Mouse (Mus musculus): ENCODE data around the gene Pawr. TPM values are rescaled to one million over a fixed set of nuclear protein-coding genes. Genes with fewer than 3 reads are reported as not detected.
A peak's percentile ranks its signal among the peaks of the same experiment; 100 is the strongest.
"Not testable (repeated sequence)": the region's sequence is repeated elsewhere in the genome, so short reads cannot be mapped to it uniquely, and the experiment has no call there.

The Pawr gene
- polyA plus RNA-seq, 1 experiment from 2014 or later: 7.1 TPM

DNA sequence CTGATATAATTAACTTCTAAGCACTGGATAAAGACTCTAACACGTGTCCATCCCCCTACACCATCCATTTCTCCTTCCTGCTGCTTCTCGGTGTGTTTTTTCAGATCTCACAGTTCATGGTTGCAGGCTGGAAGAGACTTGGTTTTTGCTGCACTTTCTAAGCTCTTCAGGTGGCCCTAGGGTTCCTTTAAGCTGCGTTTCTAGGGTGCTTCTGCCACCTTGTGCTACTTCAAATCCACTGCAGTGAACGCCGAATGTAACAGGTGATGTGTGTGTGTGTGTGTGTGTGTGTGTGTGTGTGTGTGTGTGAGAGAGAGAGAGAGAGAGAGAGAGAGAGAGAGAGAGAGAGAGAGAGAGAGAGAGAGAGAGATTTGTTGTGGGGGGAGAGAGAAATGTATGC, 103.7 kb downstream of the Pawr start:
- H3K9ac ChIP-seq (ENCODE audit: low read depth, low read length): no peak overlapping the region
- ATAC-seq (ENCODE audit: low read depth) (peak; percentile 78), DNase-seq (ENCODE audit: low spot score) (peak; percentile 78)
- no peak overlapping the region for H3K27ac ChIP-seq (replicated peaks; ENCODE audit: low read depth, low read length)
- no peaks in the 10 kb centered on the region for H3K27me3 ChIP-seq (replicated peaks; ENCODE audit: control insufficient read depth, insufficient read depth, low read length)
- no peaks in the 10 kb centered on the region for H3K9me3 ChIP-seq (ENCODE audit: control insufficient read depth, low read length)
- no peak overlapping the region for H3K4me2 ChIP-seq (ENCODE audit: low read depth, low read length)
- H3K4me1 ChIP-seq (ENCODE audit: control insufficient read depth, insufficient read depth, low read length): peaks cover 9% of the 10 kb centered on the region
- H3K36me3 ChIP-seq (ENCODE audit: control insufficient read depth, insufficient read depth, low read length): no peaks in the 10 kb centered on the region
- 29% methylated on average over 5 of the region's 5 CpGs for WGBS
- no peak overlapping the region for H3K4me3 ChIP-seq (ENCODE audit: low read depth, low read length)

DNA sequence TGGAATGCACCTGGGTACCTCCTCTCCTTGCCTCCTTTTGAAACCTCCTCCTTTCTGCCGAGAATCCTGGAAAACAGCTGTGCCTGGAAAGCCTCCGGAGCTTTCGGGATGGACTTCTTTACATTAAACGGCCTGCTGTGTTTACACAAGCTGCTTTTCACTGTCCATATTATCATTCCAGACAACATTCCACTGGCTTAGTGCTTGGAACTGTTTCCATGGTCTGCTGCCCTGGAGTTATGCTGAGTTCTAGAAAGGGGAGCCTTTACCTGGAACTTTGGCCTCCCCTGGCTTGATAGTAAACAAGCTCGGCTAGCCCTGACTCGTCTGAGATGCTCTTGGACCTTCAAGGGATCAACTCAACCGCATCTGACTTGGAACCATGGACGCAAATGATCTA, 104.4 kb downstream of the Pawr start:
- WGBS: 33% methylated on average over 8 of the region's 8 CpGs
- H3K36me3 ChIP-seq (ENCODE audit: control insufficient read depth, insufficient read depth, low read length): no peaks in the 10 kb centered on the region
- H3K4me3 ChIP-seq (ENCODE audit: low read depth, low read length): no peak overlapping the region
- DNase-seq (ENCODE audit: low spot score) (peak; percentile 61), ATAC-seq (ENCODE audit: low read depth) (peak; percentile 13; the same call in 1 of the 2 replicates)
- H3K27ac ChIP-seq (replicated peaks; ENCODE audit: low read depth, low read length): no peak overlapping the region
- peaks cover 9% of the 10 kb centered on the region for H3K4me1 ChIP-seq (ENCODE audit: control insufficient read depth, insufficient read depth, low read length)
- H3K9me3 ChIP-seq (ENCODE audit: control insufficient read depth, low read length): no peaks in the 10 kb centered on the region
- H3K4me2 ChIP-seq (ENCODE audit: low read depth, low read length): no peak overlapping the region
- no peaks in the 10 kb centered on the region for H3K27me3 ChIP-seq (replicated peaks; ENCODE audit: control insufficient read depth, insufficient read depth, low read length)
- no peak overlapping the region for H3K9ac ChIP-seq (ENCODE audit: low read depth, low read length)

DNA sequence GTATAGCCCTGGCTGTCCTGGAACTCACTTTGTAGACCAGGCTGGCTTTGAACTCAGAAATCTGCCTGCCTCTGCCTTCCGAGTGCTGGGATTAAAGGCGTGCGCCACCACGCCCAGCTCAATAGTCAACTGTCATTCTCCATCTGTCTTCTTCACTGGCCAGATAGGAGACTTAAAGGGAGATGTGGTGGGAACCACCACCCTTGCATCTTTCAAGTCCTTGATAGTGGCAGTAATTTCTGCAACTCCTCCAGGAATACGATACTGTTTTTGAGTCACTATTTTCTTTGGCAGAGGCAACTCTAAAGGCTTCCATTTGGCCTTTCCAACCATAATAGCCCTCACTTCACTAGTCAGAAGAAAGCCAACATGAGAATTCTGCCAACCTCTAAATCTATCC, 108.3 kb downstream of the Pawr start:
- H3K4me1 ChIP-seq (ENCODE audit: control insufficient read depth, insufficient read depth, low read length); ATAC-seq (ENCODE audit: low read depth); H3K9ac ChIP-seq (ENCODE audit: low read depth, low read length); H3K36me3 ChIP-seq (ENCODE audit: control insufficient read depth, insufficient read depth, low read length); H3K27ac ChIP-seq (replicated peaks; ENCODE audit: low read depth, low read length); DNase-seq (ENCODE audit: low spot score); H3K9me3 ChIP-seq (ENCODE audit: control insufficient read depth, low read length); H3K27me3 ChIP-seq (replicated peaks; ENCODE audit: control insufficient read depth, insufficient read depth, low read length); H3K4me3 ChIP-seq (ENCODE audit: low read depth, low read length); H3K4me2 ChIP-seq (ENCODE audit: low read depth, low read length): not testable (repeated sequence)
- 91% methylated on average over 5 of the region's 5 CpGs for WGBS

DNA sequence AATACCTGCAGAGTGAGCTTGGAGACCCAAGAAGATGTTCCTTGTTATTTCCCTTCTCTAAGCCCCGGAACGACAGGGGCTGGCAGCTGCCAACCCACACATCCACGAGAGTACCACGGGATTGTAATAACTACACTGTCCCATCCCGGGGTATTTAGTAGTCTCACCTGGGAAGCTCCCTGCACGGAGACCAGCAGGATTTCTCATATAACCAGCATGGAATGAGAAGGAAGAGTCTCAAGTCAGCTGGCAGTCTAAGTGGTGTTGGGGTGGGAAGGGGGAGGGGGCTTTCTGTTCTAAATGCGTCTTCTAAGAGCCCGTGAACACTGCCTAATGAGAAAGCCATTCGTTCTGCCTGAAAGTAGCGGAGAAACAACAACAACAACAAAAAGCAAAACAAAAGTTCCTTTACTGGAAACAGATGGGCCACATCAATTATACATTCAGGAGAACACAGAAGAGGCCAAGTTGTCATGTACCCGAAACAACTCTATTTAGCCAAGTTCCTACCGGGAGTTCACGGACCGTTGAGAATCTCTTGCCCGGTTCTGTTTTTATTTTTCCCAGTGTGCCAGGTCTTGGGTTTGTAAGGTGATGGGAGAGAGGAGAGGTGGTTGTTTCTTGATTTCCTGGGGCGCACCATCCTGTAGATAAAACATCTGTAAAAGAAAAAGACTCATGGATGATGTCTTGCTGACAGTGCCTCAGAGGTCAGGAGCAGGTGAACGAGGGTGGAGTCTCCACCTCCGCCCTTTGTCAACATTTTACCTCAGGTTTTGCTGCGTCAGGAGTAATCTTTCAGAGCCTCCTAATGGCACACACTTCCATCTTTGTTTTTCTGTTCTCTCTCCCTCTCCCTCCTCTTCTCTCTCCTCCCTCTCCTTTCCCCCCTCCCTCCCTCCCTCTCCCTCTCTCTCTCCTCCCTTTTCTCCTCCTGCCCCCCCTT, 112.3 kb downstream of the Pawr start:
- no peak overlapping the region for H3K9ac ChIP-seq (ENCODE audit: low read depth, low read length)
- no peak overlapping the region for H3K27ac ChIP-seq (replicated peaks; ENCODE audit: low read depth, low read length)
- no peaks in the 10 kb centered on the region for H3K27me3 ChIP-seq (replicated peaks; ENCODE audit: control insufficient read depth, insufficient read depth, low read length)
- ATAC-seq (ENCODE audit: low read depth) (no peak), DNase-seq (ENCODE audit: low spot score) (peak; percentile 17)
- H3K36me3 ChIP-seq (ENCODE audit: control insufficient read depth, insufficient read depth, low read length): no peaks in the 10 kb centered on the region
- 0 out of 2 replicates have a peak overlapping the region, but pooled peaks have one; percentile 20 for H3K4me2 ChIP-seq (ENCODE audit: low read depth, low read length)
- H3K9me3 ChIP-seq (ENCODE audit: control insufficient read depth, low read length): no peaks in the 10 kb centered on the region
- no peak overlapping the region for H3K4me3 ChIP-seq (ENCODE audit: low read depth, low read length)
- WGBS: 50% methylated on average over 19 of the region's 19 CpGs
- H3K4me1 ChIP-seq (ENCODE audit: control insufficient read depth, insufficient read depth, low read length): peaks cover 10% of the 10 kb centered on the region

DNA sequence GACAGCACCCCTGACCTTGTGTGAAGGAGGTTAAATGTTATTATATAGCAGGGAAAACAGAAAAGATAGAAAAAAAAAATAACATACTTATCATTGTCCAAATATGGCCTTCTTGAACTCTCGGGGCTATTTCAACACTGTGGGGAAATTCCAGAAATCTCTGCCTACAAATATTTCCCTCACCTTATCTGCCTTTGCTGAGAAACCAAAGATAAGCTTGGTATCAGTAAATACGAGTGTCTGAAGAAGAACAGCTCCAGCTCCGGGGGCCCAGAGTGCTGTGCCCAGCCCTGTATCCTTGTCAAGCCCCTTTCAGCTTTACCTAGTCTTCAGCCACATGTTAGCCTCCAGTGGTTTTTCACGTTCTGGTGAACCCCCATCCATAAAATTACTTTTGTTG, 113.2 kb downstream of the Pawr start:
- peaks cover 10% of the 10 kb centered on the region for H3K4me1 ChIP-seq (ENCODE audit: control insufficient read depth, insufficient read depth, low read length)
- WGBS: 64% methylated on average over 4 of the region's 4 CpGs
- no peaks in the 10 kb centered on the region for H3K9me3 ChIP-seq (ENCODE audit: control insufficient read depth, low read length)
- H3K9ac ChIP-seq (ENCODE audit: low read depth, low read length): no peak overlapping the region
- no peak overlapping the region for H3K4me2 ChIP-seq (ENCODE audit: low read depth, low read length)
- DNase-seq (ENCODE audit: low spot score) (no peak), ATAC-seq (ENCODE audit: low read depth) (no peak)
- H3K4me3 ChIP-seq (ENCODE audit: low read depth, low read length): no peak overlapping the region
- no peaks in the 10 kb centered on the region for H3K27me3 ChIP-seq (replicated peaks; ENCODE audit: control insufficient read depth, insufficient read depth, low read length)
- no peaks in the 10 kb centered on the region for H3K36me3 ChIP-seq (ENCODE audit: control insufficient read depth, insufficient read depth, low read length)
- H3K27ac ChIP-seq (replicated peaks; ENCODE audit: low read depth, low read length): peak overlapping the region; percentile 44; the same call in 1 of the 2 replicates

DNA sequence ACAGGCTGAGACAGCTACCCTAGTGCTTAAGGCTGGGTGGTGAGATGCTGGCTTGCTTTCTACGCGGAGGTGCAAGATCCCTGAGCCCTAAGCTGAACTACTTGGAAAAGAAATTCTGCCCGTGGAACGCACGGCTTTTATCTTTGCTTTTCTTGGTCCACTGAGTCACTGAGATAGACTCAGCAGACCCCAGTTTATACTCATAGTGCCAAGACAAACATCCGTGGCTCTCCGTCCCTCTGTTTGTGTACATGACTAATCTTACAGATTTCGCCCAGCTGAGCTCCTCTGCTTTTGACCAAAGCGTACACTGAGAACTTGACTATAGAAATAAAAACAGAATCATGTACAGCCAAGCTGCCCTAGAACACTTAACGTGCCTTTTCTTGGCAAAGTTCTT, 113.7 kb downstream of the Pawr start:
- Histone ChIP-seq H3K4me3 (ENCODE audit: low read depth, low read length) (peak overlapping the region; percentile 40), H3K9ac (ENCODE audit: low read depth, low read length) (no peak overlapping the region), H3K9me3 (ENCODE audit: control insufficient read depth, low read length) (no peaks in the 10 kb centered on the region), H3K36me3 (ENCODE audit: control insufficient read depth, insufficient read depth, low read length) (no peaks in the 10 kb centered on the region), H3K27me3 (replicated peaks; ENCODE audit: control insufficient read depth, insufficient read depth, low read length) (no peaks in the 10 kb centered on the region), H3K27ac (replicated peaks; ENCODE audit: low read depth, low read length) (peak overlapping the region; percentile 44; the same call in 1 of the 2 replicates), H3K4me1 (ENCODE audit: control insufficient read depth, insufficient read depth, low read length) (peaks cover 10% of the 10 kb centered on the region), H3K4me2 (ENCODE audit: low read depth, low read length) (peak overlapping the region; percentile 59)
- 52% methylated on average over 10 of the region's 10 CpGs for WGBS
- no peak for DNase-seq (ENCODE audit: low spot score)
- no peak; the same call in 1 of the 2 replicates for ATAC-seq (ENCODE audit: low read depth)

DNA sequence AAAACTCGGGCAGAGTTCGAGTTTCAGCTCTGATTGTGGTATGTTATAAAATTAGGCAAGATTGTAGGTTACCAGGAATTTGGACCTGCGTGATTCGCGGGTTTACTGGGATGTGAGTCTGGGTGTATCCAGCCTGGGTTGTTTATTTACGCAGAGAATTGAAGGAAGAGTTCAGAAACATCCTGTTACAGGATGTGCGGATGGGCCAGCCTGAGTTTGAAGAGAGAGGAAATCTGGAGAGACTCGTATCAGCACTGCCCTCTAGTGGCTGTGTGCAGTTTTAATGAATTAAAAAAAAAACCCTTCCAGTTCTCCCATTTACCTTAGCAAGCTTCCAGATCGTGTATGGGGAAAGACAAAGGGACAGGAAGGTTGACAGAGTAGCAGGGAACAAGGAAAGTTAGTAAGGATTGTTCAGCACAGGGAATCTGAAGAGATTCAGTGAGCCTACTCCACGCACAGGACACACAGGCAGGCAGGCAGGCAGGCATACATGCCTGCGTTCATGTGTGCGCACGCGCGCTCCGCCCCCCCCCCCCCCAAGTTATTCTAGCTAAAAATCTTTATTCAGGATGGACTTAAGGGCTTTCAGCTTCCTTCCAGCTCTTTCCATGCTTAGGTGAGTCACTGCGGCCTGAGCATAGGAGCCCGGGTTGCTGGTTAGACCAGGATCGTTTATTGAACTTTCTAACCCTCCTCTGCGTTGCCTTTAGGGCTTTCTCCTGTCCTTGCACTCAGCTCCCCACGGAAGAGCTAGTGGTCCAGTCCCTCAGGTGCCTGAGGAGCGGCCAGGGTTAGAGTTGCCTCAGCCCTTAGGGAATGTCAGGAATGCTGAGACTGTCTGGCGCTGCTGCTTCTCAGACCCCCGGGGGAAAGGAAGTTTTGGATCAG, 114.4 kb downstream of the Pawr start:
- Histone ChIP-seq H3K27me3 (replicated peaks; ENCODE audit: control insufficient read depth, insufficient read depth, low read length) (no peaks in the 10 kb centered on the region), H3K27ac (replicated peaks; ENCODE audit: low read depth, low read length) (peak overlapping the region; percentile 44), H3K4me2 (ENCODE audit: low read depth, low read length) (peak overlapping the region; percentile 59), H3K9me3 (ENCODE audit: control insufficient read depth, low read length) (no peaks in the 10 kb centered on the region), H3K36me3 (ENCODE audit: control insufficient read depth, insufficient read depth, low read length) (no peaks in the 10 kb centered on the region), H3K9ac (ENCODE audit: low read depth, low read length) (peak overlapping the region; percentile 61), H3K4me3 (ENCODE audit: low read depth, low read length) (peak overlapping the region; percentile 40), H3K4me1 (ENCODE audit: control insufficient read depth, insufficient read depth, low read length) (peaks cover 10% of the 10 kb centered on the region)
- ATAC-seq (ENCODE audit: low read depth) (peak; percentile 73), DNase-seq (ENCODE audit: low spot score) (peak; percentile 83)
- WGBS: 5% methylated on average over 24 of the region's 24 CpGs

DNA sequence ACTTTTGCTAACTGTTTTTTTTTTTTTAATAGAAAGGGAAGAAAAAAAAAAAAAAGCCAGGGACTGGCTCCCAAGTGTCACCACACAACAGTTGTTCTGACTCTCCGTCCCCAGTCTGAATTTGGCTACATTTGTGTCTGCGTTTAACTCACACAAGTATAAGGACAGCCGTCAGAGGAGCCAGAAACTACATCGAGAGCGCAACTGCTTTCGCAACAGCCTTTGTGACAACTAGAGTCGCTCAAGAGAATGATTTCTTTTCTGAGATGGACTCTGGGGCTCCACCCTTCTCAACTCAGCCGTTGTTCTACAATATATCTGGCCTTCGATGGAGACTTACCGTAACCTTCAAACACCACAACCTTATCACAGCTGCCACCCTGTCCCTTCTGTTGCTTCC, 115.3 kb downstream of the Pawr start:
- no peaks in the 10 kb centered on the region for H3K27me3 ChIP-seq (replicated peaks; ENCODE audit: control insufficient read depth, insufficient read depth, low read length)
- WGBS: 83% methylated on average over 10 of the region's 10 CpGs
- peak overlapping the region; percentile 59; the same call in 1 of the 2 replicates for H3K4me2 ChIP-seq (ENCODE audit: low read depth, low read length)
- no peaks in the 10 kb centered on the region for H3K36me3 ChIP-seq (ENCODE audit: control insufficient read depth, insufficient read depth, low read length)
- no peak for ATAC-seq (ENCODE audit: low read depth)
- H3K9me3 ChIP-seq (ENCODE audit: control insufficient read depth, low read length): no peaks in the 10 kb centered on the region
- H3K4me1 ChIP-seq (ENCODE audit: control insufficient read depth, insufficient read depth, low read length): peaks cover 10% of the 10 kb centered on the region
- H3K4me3 ChIP-seq (ENCODE audit: low read depth, low read length): no peak overlapping the region
- H3K9ac ChIP-seq (ENCODE audit: low read depth, low read length): no peak overlapping the region
- no peak for DNase-seq (ENCODE audit: low spot score)
- H3K27ac ChIP-seq (replicated peaks; ENCODE audit: low read depth, low read length): no peak overlapping the region

Measured in embryonic facial prominence, embryonic 14.5 days (tissue).